Mouse (Mus musculus) liver, embryonic 15.5 days (tissue): ENCODE results near the gene Hcn3. TPM values are rescaled to one million over a fixed set of nuclear protein-coding genes. Genes with fewer than 3 reads are reported as not detected.

Source experiments
- polyA plus RNA-seq: library from polyadenylated mRNA; unstranded; fragments of >200 nt; fragmentation: Nextera tagmentation; extraction: Ambion mirVana; gene quantifications from 2 replicates; pipeline ENCODE4 v1.2.1, GENCODE M21; 2015

The Hcn3 gene
- polyA plus RNA-seq, 1 experiment from 2014 or later, result 0.43 TPM

Other genes starting within 250 kb of the Hcn3 start
- gene Msto1, start 246.2 kb downstream of the Hcn3 start, polyA plus RNA-seq, result 12.0 and 12.9 TPM in 2 replicates
- gene Ash1l, start 209.6 kb downstream of the Hcn3 start, polyA plus RNA-seq, result 4.8 and 5.2 TPM in 2 replicates
- gene Dap3, start 209.0 kb downstream of the Hcn3 start, polyA plus RNA-seq, result 84.3 and 88.9 TPM in 2 replicates
- 3.0 and 4.0 TPM in 2 replicates for gene Rusc1, start 66.9 kb downstream of the Hcn3 start, polyA plus RNA-seq
- gene Gm43738, start 59.1 kb downstream of the Hcn3 start, polyA plus RNA-seq, result not detected in 2 replicates
- 339 and 359 TPM in 2 replicates for gene Fdps, start 58.2 kb downstream of the Hcn3 start, polyA plus RNA-seq
- gene Pklr, start 24.1 kb downstream of the Hcn3 start, polyA plus RNA-seq, result 102 and 104 TPM in 2 replicates
- gene Clk2, start 4.6 kb upstream of the Hcn3 start, polyA plus RNA-seq, result 8.5 and 10.1 TPM in 2 replicates
- gene Scamp3, start 17.3 kb upstream of the Hcn3 start, polyA plus RNA-seq, result 53.0 and 53.7 TPM in 2 replicates
- 2.4 and 2.9 TPM in 2 replicates for gene Fam189b, start 22.9 kb upstream of the Hcn3 start, polyA plus RNA-seq
- gene Gba, start 42.7 kb upstream of the Hcn3 start, polyA plus RNA-seq, result 26.1 and 26.2 TPM in 2 replicates
- 1.5 and 2.1 TPM in 2 replicates for gene Thbs3, start 55.0 kb upstream of the Hcn3 start, polyA plus RNA-seq
- 103 and 104 TPM in 2 replicates for gene Mtx1, start 66.9 kb upstream of the Hcn3 start, polyA plus RNA-seq
- 0.50 TPM in 1 of 2 replicates, not detected in the other for gene Muc1, start 68.9 kb upstream of the Hcn3 start, polyA plus RNA-seq
- 116 and 126 TPM in 2 replicates for gene Krtcap2, start 85.8 kb upstream of the Hcn3 start, polyA plus RNA-seq
- 0.23 and 0.31 TPM in 2 replicates for gene Trim46, start 86.1 kb upstream of the Hcn3 start, polyA plus RNA-seq
- gene Dpm3, start 99.2 kb upstream of the Hcn3 start, polyA plus RNA-seq, result 45.4 and 54.4 TPM in 2 replicates
- gene Slc50a1, start 110.4 kb upstream of the Hcn3 start, polyA plus RNA-seq, result 17.5 and 17.8 TPM in 2 replicates
- gene Efna1, start 120.9 kb upstream of the Hcn3 start, polyA plus RNA-seq, result 8.9 and 11.2 TPM in 2 replicates
- gene Efna3, start 162.8 kb upstream of the Hcn3 start, polyA plus RNA-seq, result 0.18 and 0.58 TPM in 2 replicates
- gene Efna4, start 177.8 kb upstream of the Hcn3 start, polyA plus RNA-seq, result 0.24 and 0.48 TPM in 2 replicates
- 8.8 and 12.7 TPM in 2 replicates for gene Adam15, start 189.8 kb upstream of the Hcn3 start, polyA plus RNA-seq
- 0.06 and 0.07 TPM in 2 replicates for gene Dcst2, start 201.8 kb upstream of the Hcn3 start, polyA plus RNA-seq
- 0.05 TPM in 1 of 2 replicates, not detected in the other for gene Dcst1, start 205.1 kb upstream of the Hcn3 start, polyA plus RNA-seq
- 2.3 and 3.3 TPM in 2 replicates for gene Zbtb7b, start 234.6 kb upstream of the Hcn3 start, polyA plus RNA-seq
- not detected in 2 replicates for gene Lenep, start 242.6 kb upstream of the Hcn3 start, polyA plus RNA-seq